Mouse (Mus musculus): ENCODE data around the gene Gm28778. TPM values are rescaled to one million over a fixed set of nuclear protein-coding genes. Genes with fewer than 3 reads are reported as not detected.

Gm28778 gene
- total RNA-seq, 1 experiment from 2014 or later, result not detected

Other genes with a start within 250 kb of the Gm28778 start
- gene Mstn, start 235.5 kb upstream of the Gm28778 start, total RNA-seq (2017), result not detected in 2 replicates
- gene 1700019A02Rik, start 109.5 kb upstream of the Gm28778 start, total RNA-seq (2017), result not detected in 2 replicates
- 20.8 and 22.7 TPM in 2 replicates for gene Pms1, start 93 bp upstream of the Gm28778 start, total RNA-seq (2017)
- 30.7 and 33.5 TPM in 2 replicates for gene Ormdl1, start within 50 bp of the Gm28778 start, total RNA-seq (2017)
- gene Osgepl1, start 16.5 kb downstream of the Gm28778 start, total RNA-seq (2017), result 12.5 and 18.7 TPM in 2 replicates
- 168 and 381 TPM in 2 replicates for gene Asdurf, start 55.5 kb downstream of the Gm28778 start, total RNA-seq (2017)
- not detected in 2 replicates for gene Gm28551, start 55.6 kb downstream of the Gm28778 start, total RNA-seq (2017)
- 80.0 and 84.4 TPM in 2 replicates for gene Asnsd1, start 55.6 kb downstream of the Gm28778 start, total RNA-seq (2017)